Mouse (Mus musculus) heart, postnatal 0 days (tissue): ENCODE data around the gene Xcl1.

Source experiments
- CTCF ChIP-seq: IDR thresholded peaks from 2 replicates; pipeline ENCODE4 v1.5.1; 2016; ENCODE audit warnings: antibody characterized with exemption, control low read depth, low read depth
- EP300 ChIP-seq: IDR thresholded peaks from 2 replicates; pipeline ENCODE4 v1.6.1; 2016; ENCODE audit warnings: antibody characterized with exemption, low read depth

DNA sequence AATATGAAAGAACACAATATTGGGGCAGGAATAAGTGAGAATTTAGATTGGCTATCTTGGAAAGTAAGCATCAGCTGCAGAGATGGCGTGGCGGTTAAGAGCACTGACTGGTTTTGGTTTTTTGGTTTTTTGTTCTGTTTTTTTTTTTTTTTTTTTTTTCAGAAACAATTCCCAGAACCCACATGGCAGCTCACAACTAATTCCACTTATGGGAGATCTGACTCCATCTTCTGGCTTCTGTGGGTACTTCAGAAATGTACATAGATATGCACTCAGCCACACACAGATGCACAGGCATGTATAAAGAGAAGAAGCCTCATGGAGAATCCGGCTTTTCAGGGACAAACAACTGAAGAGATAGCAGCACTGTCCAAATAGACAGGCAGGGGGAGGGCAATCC lies 22.6 kb upstream of the Xcl1 start:
- no peak for TF ChIP-seq CTCF
- TF ChIP-seq EP300, result no peak
